Mouse (Mus musculus) limb, embryonic 13.5 days (tissue): ENCODE data around the gene Ogfod2. TPM values are rescaled to one million over a fixed set of nuclear protein-coding genes. Genes with fewer than 3 reads are reported as not detected.
A peak's percentile ranks its signal among the peaks of the same experiment; 100 is the strongest.

Source experiments
- ATAC-seq: fragments of 200-750 bp; cut with Nextera tagmentation; 2 replicates; pipeline ENCODE4 v1.8.0; 2017; ENCODE audit warnings: low read depth, moderate number of reproducible peaks, moderate TSS enrichment; ENCODE audit not compliant: low FRiP score
- H3K27ac ChIP-seq: fragments of 300-500 bp; sonication (generic); 2 replicates; pipeline ENCODE4 v1.5.1; 2015; ENCODE audit warnings: inconsistent platforms, mild to moderate bottlenecking, moderate library complexity
- H3K27me3 ChIP-seq: fragments of 300-500 bp; sonication (generic); 2 replicates; pipeline ENCODE4 v1.6.1; 2015; ENCODE audit warnings: mild to moderate bottlenecking, inconsistent platforms
- H3K36me3 ChIP-seq: fragments of 300-500 bp; sonication (generic); 2 replicates; pipeline ENCODE4 v1.6.1; 2015; ENCODE audit warnings: inconsistent platforms, mild to moderate bottlenecking, moderate library complexity
- H3K4me1 ChIP-seq: fragments of 300-500 bp; sonication (generic); 2 replicates; pipeline ENCODE4 v1.6.1; 2015; ENCODE audit warnings: inconsistent platforms
- H3K4me2 ChIP-seq: fragments of 300-500 bp; sonication (generic); replicated peaks from 2 replicates; pipeline ENCODE4 v1.6.1; 2015; ENCODE audit warnings: inconsistent platforms, mild to moderate bottlenecking, moderate library complexity
- H3K4me3 ChIP-seq: fragments of 300-500 bp; sonication (generic); 2 replicates; pipeline ENCODE4 v1.5.1; 2015; ENCODE audit warnings: moderate library complexity, mild to moderate bottlenecking, inconsistent platforms
- H3K9ac ChIP-seq: fragments of 300-500 bp; sonication (generic); 2 replicates; pipeline ENCODE4 v1.6.1; 2015; ENCODE audit warnings: mild to moderate bottlenecking, inconsistent platforms
- H3K9me3 ChIP-seq: fragments of 300-500 bp; sonication (generic); 2 replicates; pipeline ENCODE4 v1.6.1; 2016; ENCODE audit warnings: inconsistent platforms
- WGBS: fragments of 180-500 bp; shearing (Covaris S2); methylation state at CpG from one replicate; pipeline ENCODE4 v1.1.7; 2015; 5-methylcytosine and 5-hydroxymethylcytosine counted together
- polyA plus RNA-seq: library from polyadenylated mRNA; unstranded; fragments of >200 nt; fragmentation: Nextera tagmentation; extraction: Ambion mirVana; gene quantifications from 2 replicates; pipeline ENCODE4 v1.2.1, GENCODE M21; 2015

The Ogfod2 gene
- polyA plus RNA-seq, 1 experiment from 2014 or later: 21.4 TPM

DNA sequence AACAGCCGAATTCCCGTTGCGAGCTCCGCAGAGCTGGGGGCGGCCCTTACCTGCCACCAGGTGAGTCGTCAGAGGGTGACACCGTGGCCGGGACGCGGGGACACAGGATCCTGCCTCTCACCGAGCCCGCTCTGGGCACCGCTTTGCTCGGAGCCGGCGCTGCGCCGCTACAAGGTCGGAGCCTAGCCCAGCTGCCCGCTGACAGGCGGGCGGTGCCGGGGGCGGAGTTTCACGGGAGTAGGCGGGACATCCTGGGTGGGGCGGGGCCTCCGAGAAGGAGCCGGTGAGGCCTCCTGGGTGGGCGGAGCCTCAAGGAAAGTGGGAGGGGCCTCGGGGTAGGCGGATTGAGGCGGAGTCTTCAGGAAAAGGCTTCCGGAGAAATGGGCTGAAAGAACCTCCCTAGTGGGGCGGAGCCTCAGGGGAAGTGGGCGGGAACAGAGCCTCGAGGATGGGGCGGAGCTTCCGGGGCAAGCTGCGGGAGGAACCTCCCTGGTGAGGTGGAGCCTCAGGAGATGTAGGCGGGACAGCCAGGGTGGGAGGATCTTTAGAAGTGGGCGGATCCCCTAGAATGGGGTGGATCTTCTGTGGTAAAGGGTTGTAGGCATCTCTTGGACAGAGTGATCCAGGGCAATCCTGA is 16.4 kb upstream of the Ogfod2 start, which contains the start of gene Abcb9:
Abcb9 (minus strand) TSS at position 203 of the 637 bp plus-strand sequence.
- Histone ChIP-seq H3K9me3 (0 out of 2 replicates have a peak, but pooled peaks cover 4% of the 10 kb centered on the region), H3K4me1 (peaks cover 10% of the 10 kb centered on the region), H3K9ac (peak within 1 kb of the TSS; percentile 65), H3K27me3 (peaks cover 41% of the 10 kb centered on the region), H3K36me3 (no peaks in the 10 kb centered on the region), H3K4me2 (peak within 1 kb of the TSS; percentile 70), H3K27ac (no peak within 1 kb of the TSS), H3K4me3 (peak within 1 kb of the TSS; percentile 43)
- WGBS: 3% methylated on average over 42 of the region's 42 CpGs
- peak; percentile 84; the same call in 1 of the 2 replicates for ATAC-seq

GRCm38 (mm10) chr5:124098923-124099322 is 13.2 kb upstream of the Ogfod2 start:
- no peak overlapping the region for H3K9ac ChIP-seq
- no peak overlapping the region for H3K4me3 ChIP-seq
- ATAC-seq: no peak
- H3K4me2 ChIP-seq: no peak overlapping the region
- 0 out of 2 replicates have a peak, but pooled peaks cover 4% of the 10 kb centered on the region for H3K9me3 ChIP-seq
- H3K36me3 ChIP-seq: peaks cover under 1% of the 10 kb centered on the region; the same call in 1 of the 2 replicates
- peaks cover 27% of the 10 kb centered on the region for H3K27me3 ChIP-seq
- no peak overlapping the region for H3K27ac ChIP-seq
- 85% methylated on average over 2 of the region's 2 CpGs for WGBS
- H3K4me1 ChIP-seq: peaks cover 10% of the 10 kb centered on the region

DNA sequence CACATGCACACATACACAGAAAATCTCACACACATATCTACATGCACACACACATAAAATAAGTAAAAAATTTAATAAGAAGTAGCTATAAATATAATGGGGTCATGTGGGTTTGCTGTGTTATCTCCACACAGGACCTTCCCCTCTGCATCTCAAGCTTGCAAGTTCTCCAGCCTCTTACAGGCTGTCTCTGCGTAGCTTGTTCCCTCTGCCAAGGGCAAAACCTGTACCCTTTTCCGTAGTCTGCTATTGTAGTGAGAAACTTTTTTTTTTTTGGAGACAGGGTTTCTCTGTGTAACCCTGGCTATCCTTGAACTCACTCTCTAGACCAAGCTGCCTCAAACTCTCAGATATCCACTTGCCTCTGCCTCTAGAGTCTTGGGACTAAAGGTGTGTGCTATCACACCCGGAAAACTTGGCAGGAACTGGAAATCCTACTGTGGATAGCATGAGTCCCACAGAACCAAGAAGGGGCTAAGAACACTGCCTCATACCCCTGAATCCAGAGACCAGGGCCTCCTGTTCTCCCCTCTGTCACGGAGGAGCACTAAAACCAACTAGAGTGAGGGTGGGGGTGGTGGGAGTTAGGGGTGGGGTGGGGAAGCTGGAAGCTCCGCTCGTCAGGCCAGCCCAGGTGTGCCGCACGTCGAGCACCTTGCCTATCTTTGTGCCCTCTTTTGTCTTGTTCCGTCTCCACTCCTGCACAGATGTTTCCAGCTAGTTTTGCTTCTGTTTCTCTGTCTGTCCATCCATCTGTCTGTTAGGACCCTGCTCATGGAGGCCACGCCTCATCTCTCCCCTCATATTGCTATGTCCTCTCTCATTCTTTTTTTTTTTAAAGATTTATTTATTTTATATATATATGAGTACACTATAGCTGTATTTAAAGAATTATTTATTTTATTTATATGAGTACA is 11.7 kb upstream of the Ogfod2 start:
- H3K4me1 ChIP-seq: peaks cover 5% of the 10 kb centered on the region
- 89% methylated on average over 11 of the region's 11 CpGs for WGBS

GRCm38 (mm10) chr5:124102326-124102725 is 9.8 kb upstream of the Ogfod2 start:
- no peak overlapping the region for H3K27ac ChIP-seq

More for the DNA sequence above, 11.7 kb upstream of the Ogfod2 start:
- 0 out of 2 replicates have a peak, but pooled peaks cover 4% of the 10 kb centered on the region for H3K9me3 ChIP-seq
- H3K4me2 ChIP-seq: no peak overlapping the region
- ATAC-seq: no peak
- peaks cover 4% of the 10 kb centered on the region; the same call in 1 of the 2 replicates for H3K36me3 ChIP-seq
- H3K9ac ChIP-seq: no peak overlapping the region
- H3K27me3 ChIP-seq: peaks cover 13% of the 10 kb centered on the region
- no peak overlapping the region for H3K27ac ChIP-seq
- no peak overlapping the region for H3K4me3 ChIP-seq

GRCm38 (mm10) chr5:124103020-124103419 is 9.1 kb upstream of the Ogfod2 start:
- Histone ChIP-seq H3K36me3 (peaks cover 4% of the 10 kb centered on the region; the same call in 1 of the 2 replicates), H3K9ac (no peak overlapping the region), H3K9me3 (0 out of 2 replicates have a peak, but pooled peaks cover 4% of the 10 kb centered on the region), H3K27me3 (no peaks in the 10 kb centered on the region), H3K4me3 (no peak overlapping the region), H3K4me2 (no peak overlapping the region), H3K4me1 (no peaks in the 10 kb centered on the region), H3K27ac (no peak overlapping the region)
- 84% methylated on average over 3 of the region's 3 CpGs for WGBS
- no peak for ATAC-seq

More at GRCm38 (mm10) chr5:124102326-124102725, 9.8 kb upstream of the Ogfod2 start:
- H3K4me1 ChIP-seq: no peaks in the 10 kb centered on the region
- H3K9me3 ChIP-seq: 0 out of 2 replicates have a peak, but pooled peaks cover 4% of the 10 kb centered on the region
- H3K27me3 ChIP-seq: no peaks in the 10 kb centered on the region
- no peak overlapping the region for H3K4me2 ChIP-seq
- no peak overlapping the region for H3K9ac ChIP-seq
- WGBS: 77% methylated on average over 6 of the region's 6 CpGs
- ATAC-seq: no peak
- peaks cover 4% of the 10 kb centered on the region; the same call in 1 of the 2 replicates for H3K36me3 ChIP-seq
- H3K4me3 ChIP-seq: no peak overlapping the region

DNA sequence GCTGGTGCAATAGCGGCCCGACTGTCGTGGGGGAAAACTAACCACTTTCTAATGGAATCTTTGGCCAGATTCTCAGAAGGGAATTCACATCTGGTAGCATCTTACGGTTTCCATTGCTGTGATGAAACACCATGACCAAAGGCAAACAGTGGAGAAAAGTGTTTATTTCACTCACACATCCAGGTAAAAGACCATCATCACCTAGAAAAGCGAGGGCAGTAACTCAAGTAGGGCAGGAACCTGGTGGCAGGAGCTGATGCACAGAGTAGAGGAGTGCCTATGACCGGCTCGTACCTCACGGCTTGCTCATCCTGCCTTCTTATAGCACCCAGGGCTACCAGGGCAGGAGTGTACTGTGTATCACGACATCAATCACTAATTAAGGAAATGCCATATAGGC is 8.5 kb upstream of the Ogfod2 start:
- Histone ChIP-seq H3K4me2 (no peak overlapping the region), H3K9me3 (0 out of 2 replicates have a peak, but pooled peaks cover 4% of the 10 kb centered on the region), H3K4me1 (no peaks in the 10 kb centered on the region), H3K36me3 (peaks cover 4% of the 10 kb centered on the region; the same call in 1 of the 2 replicates), H3K9ac (no peak overlapping the region), H3K27ac (no peak overlapping the region), H3K27me3 (no peaks in the 10 kb centered on the region), H3K4me3 (no peak overlapping the region)
- WGBS: 94% methylated on average over 9 of the region's 9 CpGs
- ATAC-seq: no peak

GRCm38 (mm10) chr5:124111077-124111741 is 888 bp upstream of the Ogfod2 start:
- no peak for ATAC-seq
- H3K4me3 ChIP-seq: peak overlapping the region; percentile 82
- H3K36me3 ChIP-seq: peaks cover 6% of the 10 kb centered on the region; the same call in 1 of the 2 replicates
- H3K27ac ChIP-seq: no peak overlapping the region
- 28% methylated on average over 17 of the region's 17 CpGs for WGBS
- H3K4me1 ChIP-seq: peaks cover 17% of the 10 kb centered on the region
- H3K9me3 ChIP-seq: no peaks in the 10 kb centered on the region
- H3K9ac ChIP-seq: peak overlapping the region; percentile 78
- H3K4me2 ChIP-seq: peak overlapping the region; percentile 91
- H3K27me3 ChIP-seq: no peaks in the 10 kb centered on the region

DNA sequence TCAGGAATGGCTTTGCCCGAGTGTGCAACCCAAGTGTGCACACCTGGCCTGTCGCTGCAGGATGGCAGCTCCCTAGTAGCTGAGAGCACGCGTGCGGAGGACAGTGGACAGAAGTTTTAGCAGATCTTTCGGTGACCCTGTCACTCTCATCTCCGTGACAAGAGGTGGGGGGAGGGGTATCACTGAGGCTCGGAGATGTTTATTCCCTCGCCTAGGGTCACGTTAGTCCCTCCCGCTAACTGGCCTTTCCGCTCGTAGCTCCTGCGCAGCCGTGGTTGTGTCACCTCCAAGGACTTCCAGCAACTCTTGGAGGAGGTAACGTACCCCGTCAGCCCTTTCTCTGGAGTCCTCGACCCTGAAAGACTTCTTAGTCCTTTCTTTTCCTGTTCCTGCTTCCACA is 434 bp downstream of the Ogfod2 start:
- Histone ChIP-seq H3K9ac (peak overlapping the region; percentile 78), H3K36me3 (peaks cover 10% of the 10 kb centered on the region), H3K9me3 (no peaks in the 10 kb centered on the region), H3K27ac (peak overlapping the region; percentile 35; the same call in 1 of the 2 replicates), H3K4me3 (peak overlapping the region; percentile 82), H3K27me3 (no peaks in the 10 kb centered on the region), H3K4me1 (peaks cover 28% of the 10 kb centered on the region), H3K4me2 (peak overlapping the region; percentile 91)
- ATAC-seq: no peak
- 4% methylated on average over 18 of the region's 18 CpGs for WGBS

DNA sequence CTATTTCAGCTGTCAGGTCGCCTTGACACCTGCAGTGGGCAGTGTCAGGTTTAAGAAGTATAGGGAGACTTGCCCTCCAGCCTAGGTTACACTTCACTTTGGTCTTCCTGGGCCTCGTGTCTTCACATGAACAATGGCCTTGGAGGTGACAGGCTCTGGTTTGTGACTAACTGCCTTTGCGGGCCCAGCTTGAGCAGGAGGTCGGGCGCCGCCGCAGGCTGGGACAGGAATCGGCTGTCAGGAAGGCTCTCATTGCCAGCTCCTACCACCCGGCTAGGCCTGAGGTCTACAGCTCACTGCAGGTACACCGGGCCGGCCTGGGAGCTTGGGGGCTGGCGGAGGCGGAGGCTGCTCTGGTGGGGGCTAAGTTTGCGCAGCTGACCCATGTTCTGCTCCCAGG is 933 bp downstream of the Ogfod2 start:
- no peaks in the 10 kb centered on the region for H3K27me3 ChIP-seq
- ATAC-seq: no peak
- no peaks in the 10 kb centered on the region for H3K9me3 ChIP-seq
- H3K4me2 ChIP-seq: peak overlapping the region; percentile 91
- peaks cover 15% of the 10 kb centered on the region for H3K36me3 ChIP-seq
- peak overlapping the region; percentile 82 for H3K4me3 ChIP-seq
- WGBS: 12% methylated on average over 14 of the region's 14 CpGs
- peak overlapping the region; percentile 78 for H3K9ac ChIP-seq
- peaks cover 33% of the 10 kb centered on the region for H3K4me1 ChIP-seq
- H3K27ac ChIP-seq: no peak overlapping the region

- H3K27ac ChIP-seq: no peak overlapping the region
- no peaks in the 10 kb centered on the region for H3K27me3 ChIP-seq
- peaks cover 29% of the 10 kb centered on the region for H3K36me3 ChIP-seq
- no peak overlapping the region for H3K9ac ChIP-seq
- no peaks in the 10 kb centered on the region for H3K9me3 ChIP-seq
- ATAC-seq: no peak
- 88% methylated on average over 24 of the region's 24 CpGs for WGBS
- H3K4me1 ChIP-seq: peaks cover 36% of the 10 kb centered on the region
- no peak overlapping the region for H3K4me2 ChIP-seq
- H3K4me3 ChIP-seq: no peak overlapping the region
Measured at GRCm38 (mm10) chr5:124114276-124115025, 2.4 kb downstream of the Ogfod2 start.

GRCm38 (mm10) chr5:124115531-124115930 is 3.4 kb downstream of the Ogfod2 start:
- Histone ChIP-seq H3K9ac (peak overlapping the region; percentile 94), H3K27me3 (no peaks in the 10 kb centered on the region), H3K27ac (no peak overlapping the region), H3K4me2 (peak overlapping the region; percentile 98), H3K36me3 (peaks cover 40% of the 10 kb centered on the region), H3K4me3 (peak overlapping the region; percentile 91), H3K9me3 (no peaks in the 10 kb centered on the region), H3K4me1 (peaks cover 36% of the 10 kb centered on the region)
- ATAC-seq: no peak
- whole genome bisulfite sequencing: 25% methylated on average over 7 of the region's 7 CpGs
